Mouse (Mus musculus): ENCODE data around the gene Greb1.

- TF ChIP-seq CTCF (conservative IDR thresholded peaks at IDR 0.05; ENCODE audit: insufficient read depth, insufficient read length, low read depth, low read length) (no peak), POLR2A (IDR thresholded peaks at IDR 0.05; ENCODE audit: low read depth, low read length) (no peak)
Measured at GRCm38 (mm10) chr12:16831071-16831470, 30.4 kb upstream of the Greb1 start.

Data from kidney, adult 2 months (tissue).